Mouse (Mus musculus) heart, embryonic 15.5 days (tissue): ENCODE measurements around the gene Zcchc17. TPM values are rescaled to one million over a fixed set of nuclear protein-coding genes. Genes with fewer than 3 reads are reported as not detected.

Experiments
- ATAC-seq: fragments of 200-750 bp; cut with Nextera tagmentation; replicated peaks from 2 replicates; pipeline ENCODE4 v1.8.0; 2017; ENCODE audit warnings: low read depth, moderate TSS enrichment; ENCODE audit not compliant: insufficient number of reproducible peaks, insufficient read depth, low FRiP score
- H3K27ac ChIP-seq: fragments of 300-500 bp; sonication (generic); 2 replicates; pipeline ENCODE4 v1.5.1; 2015; ENCODE audit warnings: mild to moderate bottlenecking, inconsistent platforms
- H3K27me3 ChIP-seq: fragments of 300-500 bp; sonication (generic); 2 replicates; pipeline ENCODE4 v1.6.1; 2015; ENCODE audit warnings: inconsistent platforms
- H3K36me3 ChIP-seq: fragments of 300-500 bp; sonication (generic); 2 replicates; pipeline ENCODE4 v1.6.1; 2015; ENCODE audit warnings: mild to moderate bottlenecking, inconsistent platforms
- H3K4me1 ChIP-seq: fragments of 300-500 bp; sonication (generic); replicated peaks from 2 replicates; pipeline ENCODE4 v1.6.1; 2015; ENCODE audit warnings: inconsistent platforms
- H3K4me2 ChIP-seq: fragments of 300-500 bp; sonication (generic); 2 replicates; pipeline ENCODE4 v1.6.1; 2015; ENCODE audit warnings: inconsistent platforms, mild to moderate bottlenecking, moderate library complexity
- H3K4me3 ChIP-seq: fragments of 300-500 bp; sonication (generic); 2 replicates; pipeline ENCODE4 v1.5.1; 2015; ENCODE audit warnings: mild to moderate bottlenecking, inconsistent platforms
- H3K9ac ChIP-seq: fragments of 300-500 bp; sonication (generic); 2 replicates; pipeline ENCODE4 v1.6.1; 2015; ENCODE audit warnings: mild to moderate bottlenecking, inconsistent platforms
- H3K9me3 ChIP-seq: fragments of 300-500 bp; sonication (generic); replicated peaks from 2 replicates; pipeline ENCODE4 v1.6.1; 2016; ENCODE audit warnings: inconsistent platforms
- WGBS: fragments of 180-500 bp; shearing (Covaris S2); methylation state at CpG from one replicate; pipeline ENCODE4 v1.1.7; 2015; ENCODE audit warnings: mixed read lengths; 5-methylcytosine and 5-hydroxymethylcytosine counted together
- polyA plus RNA-seq: library from polyadenylated mRNA; unstranded; fragments of >200 nt; fragmentation: Nextera tagmentation; extraction: Ambion mirVana; gene quantifications from 2 replicates; pipeline ENCODE4 v1.2.1, GENCODE M21; 2015

Zcchc17 gene
- polyA plus RNA-seq, 1 experiment from 2014 or later, result 48.7 TPM

DNA sequence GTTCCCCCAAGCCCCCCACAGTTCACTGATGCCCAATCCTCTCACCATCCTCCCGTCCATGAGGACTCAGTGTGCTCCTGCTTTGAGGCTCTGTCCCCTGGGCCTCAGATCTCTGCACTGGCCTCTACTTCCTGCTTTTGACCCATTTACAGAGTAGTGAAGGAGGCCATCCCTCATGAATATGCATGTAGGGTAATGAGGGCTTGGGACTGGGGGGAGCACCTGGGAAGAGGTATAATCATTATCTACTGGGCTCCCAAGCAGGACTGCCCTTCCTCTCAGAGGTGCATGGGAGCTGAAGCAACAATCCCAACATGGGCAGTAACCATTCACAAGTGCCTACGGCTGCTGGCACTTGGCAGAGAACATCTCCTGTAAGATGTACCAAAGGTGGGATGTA is 80.6 kb downstream of the Zcchc17 start, which contains the start of gene Serinc2:
TSS of gene Serinc2 (minus strand) at position 101 of the 400 bp plus-strand sequence.
- Histone ChIP-seq H3K27me3 (peaks cover 57% of the 10 kb centered on the region), H3K9ac (no peak within 1 kb of the TSS), H3K4me2 (no peak within 1 kb of the TSS), H3K36me3 (no peaks in the 10 kb centered on the region), H3K4me3 (no peak within 1 kb of the TSS), H3K27ac (no peak within 1 kb of the TSS), H3K4me1 (peaks cover 14% of the 10 kb centered on the region), H3K9me3 (no peaks in the 10 kb centered on the region)
- no peak for ATAC-seq
- WGBS, result 64% methylated on average over 2 of the region's 2 CpGs

DNA sequence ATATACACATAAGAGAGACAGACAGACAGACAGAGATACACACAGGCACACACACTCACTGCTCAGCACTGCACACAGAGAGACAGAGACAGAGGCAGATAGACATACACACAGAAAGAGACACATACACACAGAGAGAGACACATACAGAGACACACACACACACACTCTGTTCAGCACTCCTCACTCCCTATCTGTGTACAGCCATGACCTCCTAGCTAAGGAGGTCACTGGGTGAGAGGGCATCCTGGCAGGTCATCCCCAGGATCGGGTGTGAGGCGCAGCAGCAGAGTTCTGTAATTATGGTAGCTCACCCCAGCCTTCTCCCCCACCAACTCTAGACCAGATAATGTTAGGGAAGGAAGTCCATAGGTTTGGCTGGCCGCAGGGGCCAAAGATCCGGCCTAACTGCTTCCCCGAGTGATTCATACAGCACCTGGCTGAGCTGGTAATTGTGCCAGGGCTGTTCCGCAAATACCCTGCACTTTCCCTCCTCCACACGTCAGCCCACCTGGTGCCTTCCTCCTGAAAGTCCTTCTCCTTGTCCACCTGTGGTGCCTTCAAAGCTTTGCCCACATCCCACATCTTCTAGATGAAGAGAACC is 83.1 kb downstream of the Zcchc17 start:
- 57% methylated on average over 7 of the region's 7 CpGs for WGBS
- ATAC-seq, result no peak

DNA sequence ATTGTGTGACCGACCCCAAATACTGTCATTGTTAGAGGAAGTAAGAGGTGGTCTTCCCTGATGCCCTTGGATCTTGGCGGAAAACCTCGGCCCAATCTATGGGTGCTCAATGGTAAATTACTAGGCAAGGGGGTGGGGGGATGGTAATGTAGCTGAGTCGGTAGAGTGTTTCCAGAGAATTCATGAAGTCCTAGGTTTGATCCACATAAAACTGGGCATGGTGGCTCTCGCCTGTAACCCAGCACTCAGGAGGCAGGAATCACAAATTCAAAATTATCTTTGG is 84.0 kb downstream of the Zcchc17 start:
- Histone ChIP-seq H3K9me3 (no peaks in the 10 kb centered on the region), H3K4me3 (no peak overlapping the region), H3K9ac (no peak overlapping the region), H3K4me2 (peak overlapping the region; percentile 98; the same call in 1 of the 2 replicates), H3K27me3 (peaks cover 86% of the 10 kb centered on the region), H3K27ac (no peak overlapping the region), H3K4me1 (peaks cover 16% of the 10 kb centered on the region), H3K36me3 (no peaks in the 10 kb centered on the region)
- no peak for ATAC-seq
- 54% methylated on average over 5 of the region's 5 CpGs for WGBS

More for the DNA sequence above, 83.1 kb downstream of the Zcchc17 start:
- Histone ChIP-seq H3K9ac (no peak overlapping the region), H3K27me3 (peaks cover 77% of the 10 kb centered on the region), H3K4me2 (no peak overlapping the region), H3K27ac (no peak overlapping the region), H3K4me1 (peaks cover 16% of the 10 kb centered on the region), H3K9me3 (no peaks in the 10 kb centered on the region), H3K36me3 (no peaks in the 10 kb centered on the region), H3K4me3 (no peak overlapping the region)

DNA sequence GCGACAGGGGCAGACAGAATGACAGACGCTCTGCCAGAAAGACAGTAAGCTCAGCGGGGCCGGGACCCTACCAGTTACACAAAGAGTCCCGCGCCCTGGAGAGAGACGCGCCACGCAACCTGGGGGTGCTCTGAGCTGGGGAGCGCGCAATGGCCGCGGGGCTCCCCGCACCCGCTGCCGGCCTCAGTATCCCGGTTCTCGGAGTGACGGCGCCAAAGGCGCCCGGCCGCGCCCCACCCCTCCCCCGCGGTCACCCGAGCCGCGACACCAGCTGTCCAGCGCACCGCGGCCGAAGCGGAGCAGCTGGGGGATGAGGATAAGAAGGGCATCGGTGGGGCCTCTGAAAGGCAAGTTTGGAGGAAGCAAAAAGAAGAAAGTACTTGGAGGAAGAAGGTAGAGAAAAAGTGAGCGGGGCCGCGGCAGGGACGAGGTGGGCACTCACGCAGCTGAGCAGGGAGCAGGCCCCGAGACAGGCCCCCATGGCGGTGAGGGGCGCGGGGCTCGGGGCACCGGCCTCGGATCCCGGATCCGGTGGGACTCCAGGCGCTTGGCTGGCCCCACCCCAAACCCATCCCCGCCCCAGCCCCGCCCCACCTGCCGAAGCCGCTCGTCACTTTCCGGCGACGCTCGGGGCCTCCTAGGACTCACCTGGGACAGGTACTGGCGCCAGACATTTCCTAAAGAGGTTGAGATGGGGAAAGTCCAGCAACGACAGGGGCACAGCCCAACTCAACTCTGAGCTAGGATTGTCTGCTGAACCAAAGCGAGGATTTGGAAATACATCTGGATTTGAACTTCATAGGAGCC is 84.5 kb downstream of the Zcchc17 start:
- H3K27ac ChIP-seq, result no peak overlapping the region
- H3K4me2 ChIP-seq, result peak overlapping the region; percentile 98
- peak overlapping the region; percentile 56 for H3K9ac ChIP-seq
- 1% methylated on average over 62 of the region's 62 CpGs for WGBS
- H3K4me3 ChIP-seq, result peak overlapping the region; percentile 59
- ATAC-seq, result 0 out of 2 replicates have a peak, but pooled peaks have one; percentile 27
- H3K27me3 ChIP-seq, result peaks cover 86% of the 10 kb centered on the region
- no peaks in the 10 kb centered on the region for H3K9me3 ChIP-seq
- no peaks in the 10 kb centered on the region for H3K36me3 ChIP-seq
- peaks cover 16% of the 10 kb centered on the region for H3K4me1 ChIP-seq

DNA sequence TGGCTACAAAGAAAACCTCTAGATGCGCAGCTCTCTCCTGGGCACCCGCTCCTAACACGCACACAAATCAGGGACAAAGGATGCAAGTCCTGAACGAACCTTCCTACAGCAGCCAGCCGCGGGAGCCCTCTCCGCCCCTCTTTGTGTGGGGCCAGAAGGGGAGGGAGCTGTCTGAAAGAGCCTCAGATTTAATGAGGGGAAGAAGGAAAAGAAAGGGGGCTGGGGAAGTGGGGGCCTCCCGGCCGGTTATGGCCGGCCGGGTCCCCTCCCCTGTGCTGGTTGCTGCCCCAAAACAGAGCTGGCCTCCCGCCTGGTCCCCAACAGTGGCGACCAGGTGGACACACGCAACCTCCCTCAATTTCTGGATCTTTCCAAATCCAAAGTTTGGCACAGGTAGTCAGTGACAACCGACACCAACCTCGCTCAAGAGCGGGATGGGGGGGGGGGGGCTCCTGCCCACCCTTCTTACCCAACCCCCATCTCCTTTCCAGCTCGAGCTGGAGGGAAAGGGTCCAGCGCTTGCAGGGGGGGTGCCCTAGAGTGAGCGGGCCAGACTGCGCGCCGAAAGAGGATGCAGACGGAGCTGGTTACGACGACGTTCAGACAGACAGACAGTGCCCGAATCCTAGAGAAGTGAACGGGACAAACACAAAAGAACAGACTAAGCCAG is 85.3 kb downstream of the Zcchc17 start:
- peak overlapping the region; percentile 56 for H3K9ac ChIP-seq
- under 1% methylated on average over 28 of the region's 29 CpGs for whole genome bisulfite sequencing
- peak overlapping the region; percentile 5; the same call in 1 of the 2 replicates for H3K27ac ChIP-seq
- H3K27me3 ChIP-seq, result peaks cover 84% of the 10 kb centered on the region
- peaks cover 16% of the 10 kb centered on the region for H3K4me1 ChIP-seq
- peak overlapping the region; percentile 59 for H3K4me3 ChIP-seq
- no peak for ATAC-seq
- peak overlapping the region; percentile 98 for H3K4me2 ChIP-seq
- H3K36me3 ChIP-seq, result no peaks in the 10 kb centered on the region
- no peaks in the 10 kb centered on the region for H3K9me3 ChIP-seq

DNA sequence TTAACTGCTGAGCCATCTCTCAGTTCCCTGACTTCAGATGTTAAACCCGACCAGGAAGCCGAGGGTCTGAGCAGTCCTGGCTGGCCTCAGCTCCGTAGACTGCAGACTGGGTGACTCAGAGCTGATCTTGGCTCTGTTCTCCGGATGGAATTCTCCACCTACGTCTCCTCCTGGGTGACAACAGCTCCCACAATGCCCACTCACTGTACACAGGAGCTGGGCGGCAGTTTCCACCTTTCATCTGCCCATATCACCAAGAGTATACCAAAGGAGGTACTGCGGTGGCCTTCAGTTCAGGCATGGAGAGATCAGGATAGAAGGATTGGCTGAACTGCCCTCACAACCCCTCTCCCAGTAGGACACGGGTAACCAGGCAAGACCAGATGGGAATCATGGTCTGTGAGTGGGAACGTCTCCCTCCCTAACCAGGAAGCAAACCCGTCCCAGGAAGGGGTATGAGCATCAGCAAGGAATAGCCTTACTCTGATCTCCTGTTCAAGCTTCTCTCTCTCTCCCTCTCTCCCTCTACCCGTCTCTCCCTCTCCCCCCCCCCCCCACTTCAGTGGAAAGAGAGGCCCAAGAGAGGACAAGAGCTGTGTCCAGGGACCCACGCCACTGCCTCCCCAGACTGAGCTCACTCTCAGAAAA is 85.9 kb downstream of the Zcchc17 start:
- Histone ChIP-seq H3K4me2 (peak overlapping the region; percentile 98), H3K9me3 (no peaks in the 10 kb centered on the region), H3K4me1 (peaks cover 16% of the 10 kb centered on the region), H3K36me3 (no peaks in the 10 kb centered on the region), H3K4me3 (peak overlapping the region; percentile 59), H3K27me3 (peaks cover 82% of the 10 kb centered on the region), H3K9ac (0 out of 2 replicates have a peak overlapping the region, but pooled peaks have one; percentile 56), H3K27ac (peak overlapping the region; percentile 5; the same call in 1 of the 2 replicates)
- WGBS, result 10% methylated on average over 11 of the region's 12 CpGs
- no peak for ATAC-seq

DNA sequence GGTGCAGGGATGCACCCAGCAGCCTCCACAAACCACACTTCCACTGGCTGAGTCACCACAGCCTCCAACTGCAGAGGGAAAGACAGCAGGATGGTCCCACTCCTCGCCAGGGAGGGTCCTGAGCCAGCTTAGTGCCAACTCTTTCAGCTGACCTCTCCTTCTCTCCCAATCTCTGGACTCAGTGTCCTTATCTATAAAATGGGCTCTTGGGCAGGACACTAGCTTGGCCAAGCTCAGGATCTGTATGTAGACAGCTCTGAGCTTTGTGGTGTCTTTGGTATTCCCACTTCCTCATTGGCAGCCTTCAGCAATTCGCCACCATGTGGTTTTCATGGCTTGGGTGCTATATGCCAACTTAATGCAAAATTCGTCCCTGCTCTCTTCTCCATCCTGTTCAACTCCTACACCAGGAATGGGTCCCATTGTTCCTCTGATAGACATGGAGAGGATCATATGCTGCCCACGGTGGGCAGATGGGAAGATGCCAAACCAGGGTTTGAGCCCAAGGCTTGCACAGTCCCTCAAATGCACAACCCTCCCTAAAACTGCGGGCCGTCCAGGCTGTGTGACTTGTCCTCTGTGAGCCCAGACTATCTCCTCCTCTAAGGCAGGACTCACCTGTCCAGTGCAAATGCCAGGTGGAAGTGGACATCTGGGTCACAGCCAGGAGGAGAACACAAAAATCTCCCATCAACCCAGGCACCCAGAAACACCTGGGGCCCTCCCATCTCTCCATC is 89.0 kb downstream of the Zcchc17 start:
- H3K36me3 ChIP-seq, result no peaks in the 10 kb centered on the region
- H3K27me3 ChIP-seq, result peaks cover 54% of the 10 kb centered on the region
- no peak overlapping the region for H3K27ac ChIP-seq
- H3K9ac ChIP-seq, result no peak overlapping the region
- peaks cover 18% of the 10 kb centered on the region for H3K4me1 ChIP-seq
- no peak for ATAC-seq
- H3K4me3 ChIP-seq, result no peak overlapping the region
- WGBS, result 71% methylated on average over 6 of the region's 6 CpGs
- H3K9me3 ChIP-seq, result no peaks in the 10 kb centered on the region
- no peak overlapping the region for H3K4me2 ChIP-seq

DNA sequence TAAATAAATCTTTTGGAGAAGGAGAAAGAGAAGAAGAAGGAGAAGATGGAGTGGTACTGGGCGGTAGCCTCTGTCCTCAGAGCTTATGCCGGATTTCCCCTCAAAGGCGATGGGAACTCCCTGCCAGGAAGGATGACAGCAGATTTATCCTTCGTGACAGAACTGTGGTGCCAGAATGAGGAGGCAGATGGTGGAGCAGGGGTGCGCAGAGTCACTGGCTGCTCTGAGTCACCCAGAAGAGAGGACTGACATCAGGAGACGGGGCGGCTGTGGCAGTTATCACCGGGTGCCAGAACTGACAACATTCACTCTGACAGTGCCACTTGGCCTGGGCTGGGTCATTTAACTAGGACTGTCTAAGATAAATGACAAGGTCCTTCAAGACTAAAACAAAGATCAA is 89.7 kb downstream of the Zcchc17 start:
- H3K4me2 ChIP-seq, result no peak overlapping the region
- no peak overlapping the region for H3K4me3 ChIP-seq
- H3K27ac ChIP-seq, result no peak overlapping the region
- H3K9me3 ChIP-seq, result no peaks in the 10 kb centered on the region
- WGBS, result 60% methylated on average over 8 of the region's 8 CpGs
- no peaks in the 10 kb centered on the region for H3K36me3 ChIP-seq
- peaks cover 47% of the 10 kb centered on the region for H3K27me3 ChIP-seq
- no peak overlapping the region for H3K9ac ChIP-seq
- peaks cover 14% of the 10 kb centered on the region for H3K4me1 ChIP-seq
- no peak for ATAC-seq

DNA sequence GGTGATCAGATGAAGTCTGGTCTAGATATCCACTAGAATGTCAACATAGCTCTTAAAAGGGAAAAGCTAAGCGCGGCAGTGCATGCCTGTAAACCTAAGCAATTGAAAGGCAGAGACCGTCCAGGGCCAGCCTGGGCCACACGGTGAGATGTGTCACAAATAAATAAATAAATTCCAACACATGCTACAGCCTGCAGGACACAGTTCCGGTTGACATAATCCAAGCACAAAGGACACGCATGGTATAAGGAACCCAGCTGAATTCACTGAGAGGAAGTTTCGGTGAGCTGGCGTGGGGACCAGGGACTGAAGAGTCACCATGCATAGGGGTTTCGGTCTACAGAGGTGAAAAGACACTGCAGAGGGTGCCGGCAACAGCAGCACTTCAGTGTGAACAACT is 91.0 kb downstream of the Zcchc17 start:
- no peak overlapping the region for H3K27ac ChIP-seq
- no peak for ATAC-seq
- H3K4me1 ChIP-seq, result peaks cover 4% of the 10 kb centered on the region
- no peak overlapping the region for H3K4me3 ChIP-seq
- 85% methylated on average over 10 of the region's 10 CpGs for WGBS
- no peaks in the 10 kb centered on the region for H3K36me3 ChIP-seq
- H3K9ac ChIP-seq, result no peak overlapping the region
- H3K4me2 ChIP-seq, result no peak overlapping the region
- H3K9me3 ChIP-seq, result no peaks in the 10 kb centered on the region
- H3K27me3 ChIP-seq, result peaks cover 46% of the 10 kb centered on the region

DNA sequence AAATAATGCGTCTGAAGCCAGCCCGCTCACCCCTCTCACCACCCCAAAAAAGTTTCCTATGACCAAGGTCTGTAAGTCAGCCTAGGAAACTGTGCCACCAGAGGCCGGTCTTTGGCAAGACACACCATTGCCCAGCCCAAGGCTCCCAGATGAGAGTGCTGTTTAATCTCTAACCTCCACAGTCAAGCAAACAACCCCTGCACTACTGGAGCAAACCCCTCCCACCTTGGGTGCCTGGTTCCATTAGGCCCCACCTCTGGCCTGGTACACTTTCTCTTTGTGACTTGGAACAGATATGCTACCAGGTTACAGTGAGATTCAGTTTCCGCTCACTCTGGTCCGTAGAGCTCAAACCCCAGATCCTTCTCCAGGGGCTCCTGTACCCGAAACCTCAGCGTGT is 92.7 kb downstream of the Zcchc17 start:
- 74% methylated on average over 7 of the region's 7 CpGs for WGBS
- Histone ChIP-seq H3K4me1 (peaks cover 2% of the 10 kb centered on the region; the same call in 1 of the 2 replicates), H3K4me2 (no peak overlapping the region), H3K27me3 (peaks cover 37% of the 10 kb centered on the region), H3K36me3 (no peaks in the 10 kb centered on the region), H3K4me3 (no peak overlapping the region), H3K27ac (no peak overlapping the region), H3K9ac (no peak overlapping the region), H3K9me3 (no peaks in the 10 kb centered on the region)
- ATAC-seq, result no peak
